Mouse (Mus musculus) spleen, postnatal 4 days (tissue): ENCODE data around the gene Ankrd13b.
"Not testable (repeated sequence)": the region's sequence is repeated elsewhere in the genome, so short reads cannot be mapped to it uniquely, and the experiment has no call there.

Experiments
- DNase-seq, 2 experiments: peaks; one replicate each; pipeline ENCODE4 v3.0.0; 2022; ENCODE audit warnings: low spot score in 2 of 2

Ankrd13b gene

GRCm38 (mm10) chr11:77489591-77490235 is at the start of gene Ankrd13b:
Ankrd13b (minus strand) TSS chr11:77489678.
- DNase-seq, result peak; percentile 48 to 80

- DNase-seq, result no peak
Observed at GRCm38 (mm10) chr11:77532202-77532846, 42.8 kb upstream of the Ankrd13b start.

DNA sequence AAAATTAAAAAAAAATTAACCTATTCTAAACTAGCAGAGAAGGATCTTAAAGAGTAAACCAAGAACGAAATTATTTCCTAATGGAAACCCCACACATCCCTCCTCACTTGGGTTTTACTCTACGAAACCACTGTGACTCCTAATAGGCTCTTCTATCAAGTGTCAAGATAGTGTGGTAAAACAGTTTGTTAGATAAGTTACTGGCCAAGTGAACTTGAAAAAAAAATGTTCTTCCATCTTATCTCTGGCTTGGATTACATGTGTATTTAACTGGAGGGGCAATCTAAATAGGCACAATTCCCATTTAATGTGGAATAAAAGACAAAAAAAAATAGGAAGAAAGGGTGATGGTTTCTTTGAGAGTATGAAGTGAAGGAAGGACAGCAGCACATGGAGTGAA is 41.4 kb upstream of the Ankrd13b start:
- no peak for DNase-seq

DNA sequence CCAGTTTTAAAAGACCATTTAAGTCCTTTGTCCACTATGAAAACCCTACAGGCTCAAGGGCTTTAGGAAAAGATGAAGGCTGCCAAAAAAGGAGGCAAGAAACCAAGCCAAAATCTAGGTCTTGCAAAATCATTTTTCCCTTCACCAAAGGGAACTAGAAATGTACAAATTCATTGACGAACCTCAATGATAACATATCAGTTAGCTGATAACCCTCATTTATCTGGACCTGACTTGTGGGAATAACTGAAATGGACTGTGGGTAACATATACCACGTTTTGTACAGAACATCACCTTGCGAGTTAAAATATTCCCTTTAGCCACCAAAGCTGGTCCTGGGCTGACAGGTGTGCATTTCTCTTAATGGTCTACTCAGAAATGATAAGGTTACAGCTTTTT is 40.2 kb upstream of the Ankrd13b start:
- DNase-seq, result no peak

DNA sequence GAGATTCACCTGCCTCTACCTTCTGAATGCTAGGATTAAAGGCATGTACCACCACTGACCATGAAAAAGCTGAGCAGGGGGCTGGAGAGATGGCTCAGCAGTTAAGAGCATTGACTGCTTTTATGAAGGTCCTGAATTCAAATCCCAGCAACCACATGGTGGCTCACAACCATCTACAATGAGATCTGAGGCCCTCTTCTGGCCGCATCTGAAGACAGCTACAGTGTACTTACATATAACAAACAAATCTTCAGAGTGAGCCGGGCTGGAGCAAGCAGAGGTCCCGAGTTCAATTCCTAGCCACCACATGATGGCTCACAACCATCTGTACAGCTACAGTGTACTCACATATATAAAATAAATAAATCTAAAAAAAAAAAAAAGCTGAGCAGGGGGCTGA is 38.9 kb upstream of the Ankrd13b start:
- not testable (repeated sequence) for DNase-seq

DNA sequence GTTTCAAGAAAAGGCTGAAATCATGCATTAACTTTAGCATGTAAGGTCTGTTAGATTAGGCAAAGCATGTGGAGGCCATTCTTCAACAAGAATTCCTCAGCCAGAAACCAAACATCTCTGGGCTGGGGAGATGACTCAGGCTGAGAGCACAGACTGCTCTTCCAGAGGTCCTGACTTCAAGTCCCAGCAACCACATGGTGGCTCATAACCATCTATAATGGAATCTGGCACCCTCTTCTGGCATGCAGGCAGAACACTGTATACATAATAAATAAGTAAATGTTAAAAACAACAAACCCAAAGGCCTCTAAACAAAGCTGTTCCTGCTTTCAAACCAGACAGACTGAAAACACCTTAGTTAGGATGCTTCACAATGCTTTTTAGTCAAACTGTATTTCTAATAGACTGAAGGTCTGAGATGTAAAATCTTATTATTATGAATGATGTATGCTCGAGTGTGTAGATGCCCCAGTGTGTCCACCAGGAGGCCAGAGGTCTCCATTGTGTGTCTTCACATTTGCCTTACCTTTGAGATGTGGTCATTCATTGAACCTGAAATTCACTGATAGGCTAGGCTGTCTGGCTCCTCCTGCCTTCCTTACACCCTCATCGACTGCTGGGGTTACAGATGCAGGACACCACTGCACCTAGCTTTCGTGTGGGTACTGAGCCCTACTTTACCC is 36.5 kb upstream of the Ankrd13b start:
- no peak for DNase-seq

DNA sequence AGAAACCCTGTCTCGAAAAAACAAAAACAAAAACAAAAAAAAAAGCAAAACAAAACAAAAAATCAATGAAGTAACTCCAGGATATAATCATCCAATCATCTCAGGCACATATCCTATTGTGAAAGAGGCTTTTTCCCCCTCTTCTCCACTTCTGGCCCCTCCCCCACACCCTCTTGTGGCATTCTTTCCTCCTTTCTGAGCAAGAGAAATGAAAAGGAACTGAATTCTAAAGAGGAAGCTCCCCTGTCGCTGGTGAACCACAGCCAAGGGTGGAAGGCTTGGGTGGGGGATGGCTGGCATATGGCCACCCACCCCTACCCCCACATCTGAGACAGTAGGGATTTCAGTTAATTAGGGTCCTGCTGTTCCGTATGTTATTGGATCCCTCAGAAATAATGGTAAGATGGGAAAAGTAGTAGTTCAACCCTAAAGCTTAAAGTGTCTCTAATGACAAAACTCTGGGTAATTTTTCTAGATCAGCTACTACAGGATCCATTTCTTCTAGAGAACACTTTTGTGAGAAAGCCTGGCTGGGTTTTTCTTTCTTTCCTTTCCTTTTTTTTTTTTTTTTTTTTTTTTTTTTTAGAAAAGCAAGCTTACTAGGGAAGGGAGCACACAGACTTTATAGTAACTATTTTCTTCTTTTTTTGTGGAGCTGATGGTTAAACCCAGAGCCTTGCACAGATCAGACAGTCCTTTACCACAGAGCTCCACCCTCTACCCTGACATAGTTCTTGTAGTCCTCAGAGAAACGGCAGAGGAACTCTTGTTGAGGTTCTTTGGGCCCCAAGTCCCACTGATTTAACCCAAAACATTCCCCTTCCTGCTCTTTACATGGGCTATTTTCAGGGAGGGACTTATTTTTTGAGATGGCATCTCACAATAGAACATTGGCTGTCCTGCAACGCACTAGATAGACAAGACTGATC is 31.4 kb upstream of the Ankrd13b start:
- DNase-seq, result peak; percentile 48 to 69

GRCm38 (mm10) chr11:77519043-77519442 is 29.6 kb upstream of the Ankrd13b start, which contains the start of gene Gm10392:
Gm10392 (minus strand) TSS chr11:77519198.
- DNase-seq, result peak; percentile 46 to 76

DNA sequence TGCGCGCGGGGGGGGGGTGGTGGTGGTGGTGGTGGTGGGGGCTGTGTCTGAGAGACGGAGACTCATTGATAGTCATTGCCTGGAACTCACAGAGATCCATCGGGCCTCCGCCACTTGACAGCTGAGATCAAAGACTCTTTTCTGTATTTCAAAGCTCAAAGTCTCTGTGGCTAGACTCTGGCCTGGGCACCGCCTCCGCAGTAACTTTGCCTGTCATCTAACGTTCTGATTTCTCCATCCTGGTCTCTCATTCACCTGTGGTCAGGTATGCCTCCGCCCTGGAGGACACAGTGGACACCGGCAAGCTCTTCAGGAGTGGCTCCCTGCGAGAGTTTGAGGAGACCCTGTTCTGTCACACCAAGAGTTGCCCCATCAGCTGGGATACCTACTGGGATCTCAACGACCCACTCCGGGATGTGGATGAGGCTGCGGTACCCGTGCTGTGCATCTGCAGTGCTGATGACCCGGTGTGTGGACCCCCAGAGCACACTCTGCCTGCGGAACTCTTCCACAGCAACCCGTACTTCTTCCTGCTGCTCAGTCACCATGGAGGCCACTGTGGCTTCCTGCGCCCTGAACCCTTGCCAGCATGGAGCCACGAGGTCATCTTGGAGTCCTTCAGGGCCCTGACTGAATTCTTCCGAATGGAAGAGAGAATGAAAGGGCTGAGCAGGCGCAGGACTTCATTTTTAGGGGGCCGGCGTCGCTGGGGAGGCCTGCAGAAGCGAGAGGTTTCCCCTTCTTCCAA is 28.7 kb upstream of the Ankrd13b start:
- DNase-seq, result peak; percentile 19 to 68

- peak in 1 of 2 experiments; percentile 56 for DNase-seq
Observed at GRCm38 (mm10) chr11:77516553-77517425, 27.3 kb upstream of the Ankrd13b start.

- peak; percentile 43 to 74 for DNase-seq
Observed at GRCm38 (mm10) chr11:77515637-77516552, 26.4 kb upstream of the Ankrd13b start, which contains the start of gene Trp53i13. Trp53i13 (minus strand) TSS chr11:77515980.

- peak; percentile 70 to 88 for DNase-seq
Observed at GRCm38 (mm10) chr11:77514832-77515636, 25.6 kb upstream of the Ankrd13b start, which contains the start of gene Abhd15. Abhd15 (plus strand) TSS chr11:77515121.

DNA sequence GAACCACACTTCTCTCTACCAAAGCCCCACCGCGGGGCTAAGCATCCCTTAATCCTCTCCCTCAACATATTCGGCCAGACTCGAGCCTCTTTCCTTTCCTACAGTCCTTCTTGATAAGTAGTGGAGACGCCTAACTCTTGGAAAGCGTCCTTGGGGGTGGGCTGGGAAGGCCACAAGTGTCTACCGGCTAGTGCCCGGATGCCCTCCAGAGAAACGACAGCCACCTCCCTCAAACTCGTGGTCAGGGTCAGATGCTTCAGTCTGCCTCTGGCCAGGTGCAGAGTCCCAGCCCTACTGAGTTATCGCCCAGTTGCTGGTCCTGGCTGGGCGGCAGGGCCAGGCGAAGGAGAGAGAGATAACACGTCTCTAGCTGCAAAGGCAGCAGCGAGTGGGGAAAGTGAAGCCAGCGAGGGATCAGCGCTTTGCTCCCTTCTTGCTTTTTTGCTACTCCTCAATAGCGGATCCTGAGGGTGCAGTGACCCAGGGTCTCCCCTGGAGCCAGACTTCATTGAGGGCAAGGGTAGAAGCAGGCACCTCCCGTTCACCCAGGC is 24.9 kb upstream of the Ankrd13b start:
- DNase-seq, result peak; percentile 57 to 80

DNA sequence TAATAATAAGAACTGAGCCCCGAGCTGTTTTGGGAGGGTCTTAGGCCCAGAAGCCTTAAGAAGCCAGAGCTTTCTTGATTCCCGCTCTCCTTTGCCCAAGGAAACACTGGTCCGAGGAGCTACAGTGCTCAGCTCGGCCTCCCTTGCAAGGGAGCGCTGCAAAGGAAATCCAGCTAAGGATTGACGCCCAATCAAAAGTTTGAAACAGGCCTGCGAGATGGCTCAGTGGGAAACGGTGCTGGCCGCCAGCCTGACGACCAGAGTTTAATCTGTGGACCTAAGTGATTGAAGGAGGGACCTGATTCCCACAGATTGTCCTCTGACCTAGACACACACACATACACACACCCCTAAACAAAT is 24.3 kb upstream of the Ankrd13b start:
- DNase-seq, result peak; percentile 15 to 63

DNA sequence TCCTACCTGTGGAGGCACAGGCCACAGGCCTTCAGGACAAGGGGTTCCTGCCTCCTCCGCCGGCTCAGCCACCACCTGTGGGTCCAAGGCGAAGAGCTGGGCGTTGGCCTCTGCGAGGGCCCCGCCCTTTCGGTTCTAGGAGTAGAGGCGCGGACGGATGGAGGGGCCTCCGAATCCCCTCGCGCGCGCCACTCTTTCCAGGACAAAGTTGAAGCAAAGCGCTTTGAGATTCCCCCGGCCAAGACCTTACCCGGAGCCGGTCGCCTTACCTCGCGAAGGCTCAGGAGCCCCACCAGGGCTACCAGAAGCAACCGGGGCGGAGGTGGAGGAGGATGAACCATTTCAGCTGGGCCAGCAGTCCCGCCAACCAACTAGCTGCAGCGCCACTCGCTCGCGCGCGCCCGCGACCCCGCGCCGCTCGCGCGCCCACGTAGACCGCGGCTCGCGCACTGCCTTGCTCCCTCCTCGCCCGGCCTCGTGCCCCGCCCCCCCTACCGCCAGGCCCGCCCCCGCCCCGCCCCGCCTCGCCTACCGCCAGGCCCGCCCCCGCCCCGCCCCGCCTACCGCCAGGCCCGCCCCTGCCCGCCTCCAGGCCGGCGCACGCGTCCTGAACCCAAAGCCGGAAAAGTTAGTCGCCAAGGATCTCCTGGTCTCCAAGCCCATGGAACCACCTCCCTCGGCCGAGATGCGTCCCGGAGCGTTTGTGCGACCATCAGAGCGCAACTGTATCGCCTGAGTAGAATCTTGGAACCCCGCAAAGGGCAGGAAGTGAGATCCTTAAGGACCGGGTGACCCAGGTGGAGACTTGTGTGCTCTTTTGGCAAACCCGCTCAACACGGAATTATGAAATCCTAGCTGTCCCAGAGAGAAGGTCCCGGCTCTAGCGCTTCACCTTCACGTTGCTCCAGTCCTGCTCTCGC is 23.7 kb upstream of the Ankrd13b start:
- peak; percentile 82 to 91 for DNase-seq

GRCm38 (mm10) chr11:77511336-77511735 is 21.9 kb upstream of the Ankrd13b start:
- DNase-seq, result peak in 1 of 2 experiments; percentile 54
